Mouse (Mus musculus) MEL (cell line): ENCODE measurements around the gene Pde4a.

Experiments
- BHLHE40 ChIP-seq: IDR thresholded peaks from 2 replicates; pipeline ENCODE4 v1.6.1; 2012; ENCODE audit warnings: low read depth, mild to moderate bottlenecking, inconsistent platforms, low read length, improper control_type of control experiment, borderline replicate concordance
- CHD1 ChIP-seq: IDR thresholded peaks from 2 replicates; pipeline ENCODE4 v1.6.1; 2012; ENCODE audit warnings: low read depth, mild to moderate bottlenecking, inconsistent platforms, low read length, improper control_type of control experiment
- CTCF ChIP-seq, 3 experiments: IDR thresholded peaks in 2 of 3; conservative IDR thresholded peaks in 1 of 3; 2 replicates each; pipeline ENCODE4 v1.5.1; 2011 to 2012; ENCODE audit warnings: low read length in 3 of 3, low read depth in 2 of 3, mild to moderate bottlenecking in 2 of 3, improper control_type of control experiment in 1 of 3, inconsistent platforms in 1 of 3, mixed read lengths in 1 of 3, moderate library complexity in 1 of 3; ENCODE audit not compliant: control insufficient read depth in 1 of 3, insufficient read depth in 1 of 3, poor library complexity in 1 of 3, severe bottlenecking in 1 of 3
- EP300 ChIP-seq, 2 experiments: IDR thresholded peaks; 2 replicates each; pipeline ENCODE4 v1.6.1; 2011; ENCODE audit warnings: improper control_type of control experiment in 2 of 2, low read length in 2 of 2, low read depth in 1 of 2, mild to moderate bottlenecking in 1 of 2
- GATA1 ChIP-seq: IDR thresholded peaks from 2 replicates; pipeline ENCODE4 v1.6.1; 2011; ENCODE audit warnings: low read depth, low read length, improper control_type of control experiment
- MAFK ChIP-seq: IDR thresholded peaks from 2 replicates; pipeline ENCODE4 v1.6.1; 2011; ENCODE audit warnings: low read depth, mild to moderate bottlenecking, low read length, improper control_type of control experiment, borderline replicate concordance
- MAX ChIP-seq: IDR thresholded peaks from 2 replicates; pipeline ENCODE4 v1.6.1; 2011; ENCODE audit warnings: low read length, improper control_type of control experiment
- MAZ ChIP-seq: IDR thresholded peaks from 2 replicates; pipeline ENCODE4 v1.6.1; 2012; ENCODE audit warnings: low read depth, mild to moderate bottlenecking, inconsistent platforms, low read length, improper control_type of control experiment
- MXI1 ChIP-seq: IDR thresholded peaks from 2 replicates; pipeline ENCODE4 v1.6.1; 2011; ENCODE audit warnings: mild to moderate bottlenecking, low read depth, low read length, improper control_type of control experiment
- NELFE ChIP-seq: IDR thresholded peaks from 2 replicates; pipeline ENCODE4 v1.6.1; 2011; ENCODE audit warnings: low read depth, low read length, improper control_type of control experiment
- POLR2A ChIP-seq, 2 experiments: IDR thresholded peaks; 2 replicates each; pipeline ENCODE4 v1.6.1; 2011 to 2012; ENCODE audit warnings: low read length in 2 of 2, mild to moderate bottlenecking in 2 of 2, control low read depth in 1 of 2, improper control_type of control experiment in 1 of 2, low read depth in 1 of 2, moderate library complexity in 1 of 2; ENCODE audit not compliant: control insufficient read depth in 1 of 2, insufficient read depth in 1 of 2, poor library complexity in 1 of 2
- UBTF ChIP-seq: IDR thresholded peaks from 2 replicates; pipeline ENCODE4 v1.6.1; 2012; ENCODE audit warnings: low read depth, mild to moderate bottlenecking, inconsistent platforms, low read length, improper control_type of control experiment, moderate library complexity, borderline replicate concordance; ENCODE audit not compliant: insufficient read depth
- USF1 ChIP-seq: IDR thresholded peaks from 2 replicates; pipeline ENCODE4 v1.6.1; 2014; ENCODE audit warnings: low read depth, mild to moderate bottlenecking, inconsistent platforms, low read length, improper control_type of control experiment, moderate library complexity

- TF ChIP-seq GATA1 (peak; percentile 79), UBTF (peak; percentile 97), CTCF (IDR thresholded peaks at IDR 0.05 in 2 of 3, conservative IDR thresholded peaks at IDR 0.05 in 1 of 3; ENCODE audit: control insufficient read depth in 1 of 3, insufficient read depth in 1 of 3, low read depth in 2 of 3, low read length in 3 of 3, poor library complexity in 1 of 3, severe bottlenecking in 1 of 3) (peak in 1 of 3 experiments; percentile 100; a peak in 2 of 6 replicates), BHLHE40 (no peak), POLR2A (IDR thresholded peaks at IDR 0.05; ENCODE audit: control insufficient read depth in 1 of 2, insufficient read depth in 1 of 2, low read depth in 1 of 2, low read length in 2 of 2, poor library complexity in 1 of 2) (peak in 1 of 2 experiments; percentile 82; a peak in 2 of 4 replicates), EP300 (IDR thresholded peaks at IDR 0.05; ENCODE audit: low read depth in 1 of 2, low read length in 2 of 2) (no peak), MAZ (no peak), MAFK (no peak), NELFE (no peak), MAX (no peak), CHD1 (no peak), USF1 (no peak), MXI1 (no peak)
Measured at GRCm38 (mm10) chr9:21168161-21169123, 2.9 kb downstream of the Pde4a start.
